Mouse (Mus musculus) naive thymus-derived CD4-positive, alpha-beta T cell, adult 5 months (primary cell): ENCODE measurements around the gene Vmn1r191. TPM values are rescaled to one million over a fixed set of nuclear protein-coding genes. Genes with fewer than 3 reads are reported as not detected.

Experiments used
- polyA plus RNA-seq: library from polyadenylated mRNA; unstranded; fragments of 100-300 nt; shearing (Covaris generic); gene quantifications from one replicate; pipeline ENCODE4 v1.2.1, GENCODE M21; 2017

Vmn1r191 gene
- polyA plus RNA-seq, result not detected

DNA sequence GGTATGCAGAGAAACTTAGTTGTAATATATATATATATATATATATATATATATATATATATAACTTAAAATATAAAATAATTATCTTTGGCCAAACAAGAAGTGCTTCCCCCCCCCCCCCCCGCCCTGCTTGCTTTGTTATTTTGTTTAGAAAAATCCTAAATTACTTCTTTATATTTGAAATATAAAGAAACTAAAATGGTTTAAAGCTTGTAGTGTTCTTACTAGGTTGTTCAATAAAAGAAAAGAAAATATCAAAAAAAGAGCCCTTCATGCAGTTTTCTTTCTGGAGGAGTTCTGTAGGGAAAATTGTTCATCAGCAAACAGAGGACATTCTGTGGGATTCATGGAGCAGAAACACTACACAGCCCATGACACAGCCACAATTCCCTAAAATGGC lies at the start of gene Vmn1r191:
Vmn1r191 (minus strand) TSS at position 101 of the 400 bp plus-strand sequence.

DNA sequence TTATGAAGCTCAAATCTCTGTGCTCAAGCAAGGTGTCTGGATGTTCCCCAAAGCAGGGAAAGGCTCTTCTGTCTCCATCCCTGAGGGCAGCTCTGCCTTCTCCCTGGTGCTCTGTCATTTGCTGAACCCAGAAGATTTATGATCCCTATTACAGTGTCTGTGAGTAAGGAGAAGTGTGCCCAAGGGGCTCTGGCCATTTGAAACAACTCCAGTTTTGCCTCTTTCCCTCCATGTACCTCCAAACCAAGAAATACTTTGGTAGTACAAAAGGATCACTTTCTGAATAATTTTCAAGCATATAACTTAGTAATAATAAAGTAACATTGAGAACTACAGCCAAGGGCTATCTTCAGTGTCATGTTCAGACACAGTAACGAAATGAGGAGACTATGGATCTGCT lies 39.3 kb upstream of the Vmn1r191 start, which contains the start of gene Vmn1r193:
Vmn1r193 (minus strand) TSS at position 101 of the 400 bp plus-strand sequence.

DNA sequence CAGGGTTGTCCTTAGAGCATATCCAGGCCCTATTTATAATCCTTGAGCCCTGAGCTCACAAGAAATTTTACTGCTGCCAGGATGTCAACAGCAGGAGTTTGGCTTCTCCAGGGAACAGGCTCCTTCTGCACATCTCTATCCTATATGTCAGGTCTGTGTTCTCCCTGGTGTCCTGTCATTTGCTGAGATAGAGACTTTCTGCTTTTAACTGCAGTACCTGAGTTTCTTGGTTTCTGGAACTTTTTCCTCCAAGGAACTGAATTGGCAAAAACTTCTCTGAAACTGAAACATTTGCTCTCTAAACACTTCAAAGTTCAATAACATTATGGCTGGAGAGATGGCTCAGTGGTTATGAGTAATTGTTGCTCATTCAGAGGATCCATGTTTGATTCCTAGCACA lies 7.3 kb upstream of the Vmn1r191 start, which contains the start of gene Vmn1r192:
Vmn1r192 (minus strand) TSS at position 101 of the 400 bp plus-strand sequence.

Other genes with a start within 250 kb of the Vmn1r191 start
- 0.66 TPM for gene Zfp184, start 238.9 kb downstream of the Vmn1r191 start, polyA plus RNA-seq
- not detected for gene Pom121l2, start 202.8 kb downstream of the Vmn1r191 start, polyA plus RNA-seq
- gene Prss16, start 174.2 kb downstream of the Vmn1r191 start, polyA plus RNA-seq, result 0.34 TPM
- gene Hist1h2ah, start 148.4 kb downstream of the Vmn1r191 start, polyA plus RNA-seq, result not detected
- gene Hist1h2bk, start 148.1 kb downstream of the Vmn1r191 start, polyA plus RNA-seq, result not detected
- 10.6 TPM for gene Hist1h4i, start 142.6 kb downstream of the Vmn1r191 start, polyA plus RNA-seq
- gene Hist1h2ag, start 141.0 kb downstream of the Vmn1r191 start, polyA plus RNA-seq, result not detected
- 2.5 TPM for gene Hist1h2bj, start 140.8 kb downstream of the Vmn1r191 start, polyA plus RNA-seq
- not detected for gene Vmn1r188, start 99.5 kb downstream of the Vmn1r191 start, polyA plus RNA-seq
- not detected for gene Vmn1r189, start 78.1 kb downstream of the Vmn1r191 start, polyA plus RNA-seq
- not detected for gene Vmn1r192, start 7.2 kb upstream of the Vmn1r191 start, polyA plus RNA-seq
- gene Vmn1r193, start 39.2 kb upstream of the Vmn1r191 start, polyA plus RNA-seq, result not detected
- not detected for gene Vmn1r194, start 60.2 kb upstream of the Vmn1r191 start, polyA plus RNA-seq
- not detected for gene Vmn1r195, start 86.6 kb upstream of the Vmn1r191 start, polyA plus RNA-seq
- gene Vmn1r196, start 106.0 kb upstream of the Vmn1r191 start, polyA plus RNA-seq, result not detected
- not detected for gene Vmn1r197, start 140.6 kb upstream of the Vmn1r191 start, polyA plus RNA-seq
- gene Vmn1r198, start 166.4 kb upstream of the Vmn1r191 start, polyA plus RNA-seq, result not detected
- gene Vmn1r199, start 195.8 kb upstream of the Vmn1r191 start, polyA plus RNA-seq, result not detected
- not detected for gene Vmn1r200, start 206.4 kb upstream of the Vmn1r191 start, polyA plus RNA-seq